ENCODE assay signal across 30 mouse cellular contexts in the genomic region with DNA sequence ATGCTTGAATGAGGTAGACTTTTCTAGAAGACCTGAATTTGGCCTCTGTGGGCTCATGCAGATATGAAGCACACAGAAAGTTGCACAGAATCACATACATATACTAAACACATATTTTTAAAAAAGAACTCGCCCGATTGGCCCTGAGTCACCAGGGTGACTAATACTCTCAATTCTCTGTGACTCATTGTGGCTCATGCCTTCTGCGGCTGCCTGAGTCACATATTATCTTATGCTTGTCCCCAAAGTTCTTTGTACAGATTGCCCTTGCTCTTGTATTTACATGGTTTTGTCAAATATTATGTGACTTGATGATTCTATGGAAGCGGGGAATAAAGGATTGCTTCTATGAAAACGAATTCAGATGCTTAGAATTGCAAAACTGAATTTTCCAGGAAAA. TPM values are rescaled to one million over a fixed set of nuclear protein-coding genes. Genes with fewer than 3 reads are reported as not detected.
A peak's percentile ranks its signal among the peaks of the same experiment; 100 is the strongest.
DNase-seq lines count a peak whose midpoint lies in the region; ATAC-seq and TF ChIP-seq lines count a peak whose summit lies in the region.
"Had no signal": no experiment of that assay in that cellular context is flagged by ENCODE, and none has a peak within 500 bp of the region (broad histone marks: within the 10 kb centered on the region; RNA-seq: fewer than 3 reads in every experiment).

No protein-coding gene starts in this region.

- no peaks in the 10 kb centered on the region for H3K27me3 ChIP-seq in liver, postnatal 0 days (ENCODE audit: insufficient read depth, low read length)
- H3K27me3 ChIP-seq: heart, embryonic 13.5 days; kidney, embryonic 15.5 days; midbrain, embryonic 13.5 days; stomach, embryonic 15.5 days had no signal

- TF ChIP-seq CTCF in olfactory bulb, adult 2 months (IDR thresholded peaks at IDR 0.05; ENCODE audit: insufficient read depth, low read depth, low read length) = no peak
- TF ChIP-seq CTCF in liver, postnatal 0 days (IDR thresholded peaks at IDR 0.05; ENCODE audit: low read depth) = no peak

- no peak for ATAC-seq in liver, postnatal 0 days
- ATAC-seq: midbrain, embryonic 13.5 days had no signal

- WGBS in olfactory bulb, adult 2 months = 47% methylated on average over 5 of the region's 5 CpGs
- 77% methylated on average over 5 of the region's 5 CpGs for WGBS in liver, postnatal 0 days (ENCODE audit: insufficient replicate concordance)

- no peaks in the 10 kb centered on the region for H3K9me3 ChIP-seq in liver, postnatal 0 days (ENCODE audit: low read length)
- H3K9me3 ChIP-seq: forebrain, embryonic 10.5 days; heart, embryonic 13.5 days; hindbrain, embryonic 13.5 days; kidney, embryonic 15.5 days; midbrain, embryonic 13.5 days; stomach, embryonic 15.5 days had no signal

- peaks cover 5% of the 10 kb centered on the region; the same call in 1 of the 2 replicates for H3K4me1 ChIP-seq in olfactory bulb, adult 2 months (ENCODE audit: control insufficient read depth, insufficient read depth, low read length)
- no peaks in the 10 kb centered on the region for H3K4me1 ChIP-seq in liver, postnatal 0 days (ENCODE audit: insufficient read depth)
- H3K4me1 ChIP-seq: forebrain, embryonic 10.5 days; heart, embryonic 13.5 days; hindbrain, embryonic 13.5 days; kidney, embryonic 15.5 days; midbrain, embryonic 13.5 days; stomach, embryonic 15.5 days had no signal

- no peak for TF ChIP-seq EP300 in liver, postnatal 0 days (IDR thresholded peaks at IDR 0.05; ENCODE audit: low read depth)

- H3K9ac ChIP-seq in liver, postnatal 0 days (replicated peaks) = no peak overlapping the region
- H3K9ac ChIP-seq: heart, embryonic 13.5 days; hindbrain, embryonic 13.5 days; kidney, embryonic 15.5 days; liver, embryonic 14.5 days; midbrain, embryonic 13.5 days; stomach, embryonic 15.5 days had no signal

- no peaks in the 10 kb centered on the region for H3K36me3 ChIP-seq in liver, postnatal 0 days (replicated peaks; ENCODE audit: insufficient read depth, low read length)
- H3K36me3 ChIP-seq: forebrain, embryonic 10.5 days; heart, embryonic 13.5 days; hindbrain, embryonic 13.5 days; kidney, embryonic 15.5 days; midbrain, embryonic 13.5 days; stomach, embryonic 15.5 days had no signal

- H3K27ac ChIP-seq in olfactory bulb, adult 2 months (ENCODE audit: insufficient read depth, low read depth, low read length) = 0 out of 2 replicates have a peak overlapping the region, but pooled peaks have one; percentile 29
- no peak overlapping the region for H3K27ac ChIP-seq in liver, postnatal 0 days (ENCODE audit: low read depth)
- H3K27ac ChIP-seq: forebrain, embryonic 10.5 days; heart, embryonic 13.5 days; hindbrain, embryonic 13.5 days; kidney, embryonic 15.5 days; liver, embryonic 14.5 days; midbrain, embryonic 13.5 days; stomach, embryonic 15.5 days had no signal

- TF ChIP-seq POLR2A in olfactory bulb, adult 2 months (IDR thresholded peaks at IDR 0.05; ENCODE audit: insufficient read depth, low read depth, low read length) = no peak

- H3K4me3 ChIP-seq in olfactory bulb, adult 2 months (ENCODE audit: insufficient read depth, low read depth, low read length) = no peak overlapping the region
- H3K4me3 ChIP-seq in liver, postnatal 0 days (ENCODE audit: low read depth, low read length) = no peak overlapping the region
- H3K4me3 ChIP-seq: forebrain, embryonic 10.5 days; heart, embryonic 13.5 days; hindbrain, embryonic 13.5 days; kidney, embryonic 15.5 days; midbrain, embryonic 13.5 days; stomach, embryonic 15.5 days had no signal

- no peak overlapping the region for H3K4me2 ChIP-seq in liver, postnatal 0 days (ENCODE audit: low read depth, low read length)
- H3K4me2 ChIP-seq: heart, embryonic 13.5 days; hindbrain, embryonic 13.5 days; kidney, embryonic 15.5 days; midbrain, embryonic 13.5 days; stomach, embryonic 15.5 days had no signal

- peak; percentile 18 for DNase-seq in right cerebral cortex, adult 18-20 months
- no peak for DNase-seq in right cerebral cortex, postnatal 4 days
- DNase-seq in NIH3T3 (ENCODE audit: low read depth) = peak; percentile 84
- peak; percentile 67 to 68 for DNase-seq in adrenal gland, postnatal 36 days
- DNase-seq in cerebellum, adult 11 months = no peak
- DNase-seq in spleen, postnatal 36 days (ENCODE audit: low spot score in 2 of 2) = no peak
- DNase-seq in liver, postnatal 0 days = no peak
- DNase-seq: cerebellum, adult 11-12 months; cerebellum, postnatal 14 days; embryo, embryonic 11 days; gastrocnemius, postnatal 10 days; heart, adult 18-20 months; kidney, postnatal 4 days; right cerebral cortex, postnatal 14 days had no signal

RNA-seq across cellular contexts. Expression of gene Foxb2, which starts 25.0 kb away (rescaled TPM):
- not detected for total RNA-seq in adrenal gland, postnatal 36 days (2021)
- not detected in 2 replicates for polyA plus RNA-seq in olfactory bulb, adult 2 months (2012; ENCODE audit: insufficient read depth, insufficient read length, low replicate concordance, missing spikeins)
- polyA plus RNA-seq in liver, postnatal 0 days (2015; fragmentation: Nextera tagmentation; extraction: Ambion mirVana) = not detected in 2 replicates
- total RNA-seq: gastrocnemius, postnatal 10 days; heart, adult 18-20 months; heart, postnatal 25 days; layer of hippocampus, postnatal 10 days; left cerebral cortex, postnatal 25 days had no signal
- polyA plus RNA-seq: embryonic facial prominence, embryonic 14.5 days; heart, embryonic 13.5 days; intestine, embryonic 14.5 days; kidney, embryonic 15.5 days; liver, embryonic 14.5 days; lung, embryonic 16.5 days; neural tube, embryonic 14.5 days; spleen, adult 2 months; stomach, embryonic 15.5 days had no signal

RNA-seq across cellular contexts. Expression of gene Prune2, which starts 57.3 kb away (rescaled TPM):
- 10 to 100 TPM; 18.5 to 24.1 TPM for total RNA-seq in adrenal gland, postnatal 36 days (2021)
- 194 and 202 TPM in 2 replicates for polyA plus RNA-seq in olfactory bulb, adult 2 months (2012; ENCODE audit: insufficient read depth, insufficient read length, low replicate concordance, missing spikeins)
- 0.67 and 0.72 TPM in 2 replicates for polyA plus RNA-seq in liver, postnatal 0 days (2015; fragmentation: Nextera tagmentation; extraction: Ambion mirVana)

Comparison
In these comparisons a context has a peak if more than half of its experiments do, and no peak if none do; other contexts are left out.
1. DNase-seq: peak in right cerebral cortex, adult 18-20 months (single experiment), NIH3T3 (single experiment) and adrenal gland, postnatal 36 days (2 of 2); none in right cerebral cortex, postnatal 4 days (single experiment), cerebellum, adult 11 months (single experiment), spleen, postnatal 36 days (0 of 2) and liver, postnatal 0 days (single experiment).
2. RNA of gene Prune2, which starts 57.3 kb away (polyA plus RNA-seq): 194 to 202 TPM in olfactory bulb, adult 2 months; 0.67 to 0.72 TPM in liver, postnatal 0 days; every median in the first group is over 100 times any median in the second.